Mouse (Mus musculus): ENCODE measurements around the gene Opcml. TPM values are rescaled to one million over a fixed set of nuclear protein-coding genes. Genes with fewer than 3 reads are reported as not detected.

The Opcml gene
- polyA plus RNA-seq, 1 experiment: not detected

GRCm38 (mm10) chr9:28261078-28261753, 470.6 kb downstream of the Opcml start:
- no peak overlapping the region for H3K9ac ChIP-seq (ENCODE audit: low read depth, poor library complexity, severe bottlenecking)
- no peak overlapping the region for H3K27ac ChIP-seq (ENCODE audit: insufficient read depth, low read length)
- H3K4me3 ChIP-seq (ENCODE audit: low read depth, low read length): no peak overlapping the region
- H3K4me1 ChIP-seq (ENCODE audit: control insufficient read depth, insufficient read depth, low read length): no peaks in the 10 kb centered on the region
- TF ChIP-seq CTCF (IDR thresholded peaks at IDR 0.05; ENCODE audit: low read depth, low read length) (peak; percentile 38), POLR2A (IDR thresholded peaks at IDR 0.05; ENCODE audit: insufficient read depth, low read length) (no peak), EP300 (IDR thresholded peaks at IDR 0.05; ENCODE audit: insufficient read depth, low read depth, low read length) (no peak)
- no peaks in the 10 kb centered on the region for H3K36me3 ChIP-seq (ENCODE audit: control insufficient read depth, insufficient read depth, low read length, poor library complexity, severe bottlenecking)
- H3K9me3 ChIP-seq (replicated peaks; ENCODE audit: control insufficient read depth, insufficient read depth, low read length, poor library complexity, severe bottlenecking): no peaks in the 10 kb centered on the region
- no peaks in the 10 kb centered on the region for H3K27me3 ChIP-seq (ENCODE audit: control insufficient read depth, insufficient read depth, low read length, poor library complexity, severe bottlenecking)

- no peak for TF ChIP-seq POLR2A (IDR thresholded peaks at IDR 0.05; ENCODE audit: insufficient read depth, low read length)
- TF ChIP-seq CTCF (IDR thresholded peaks at IDR 0.05; ENCODE audit: low read depth, low read length): no peak
- Histone ChIP-seq H3K27me3 (ENCODE audit: control insufficient read depth, insufficient read depth, low read length, poor library complexity, severe bottlenecking) (no peaks in the 10 kb centered on the region), H3K9ac (ENCODE audit: low read depth, poor library complexity, severe bottlenecking) (no peak overlapping the region), H3K36me3 (ENCODE audit: control insufficient read depth, insufficient read depth, low read length, poor library complexity, severe bottlenecking) (no peaks in the 10 kb centered on the region), H3K9me3 (replicated peaks; ENCODE audit: control insufficient read depth, insufficient read depth, low read length, poor library complexity, severe bottlenecking) (no peaks in the 10 kb centered on the region), H3K4me1 (ENCODE audit: control insufficient read depth, insufficient read depth, low read length) (no peaks in the 10 kb centered on the region), H3K4me3 (ENCODE audit: low read depth, low read length) (no peak overlapping the region), H3K27ac (ENCODE audit: insufficient read depth, low read length) (no peak overlapping the region)
Observed at GRCm38 (mm10) chr9:28262021-28262420, 471.4 kb downstream of the Opcml start.

GRCm38 (mm10) chr9:28262896-28263295, 472.3 kb downstream of the Opcml start:
- no peak overlapping the region for H3K4me3 ChIP-seq (ENCODE audit: low read depth, low read length)
- no peaks in the 10 kb centered on the region for H3K27me3 ChIP-seq (ENCODE audit: control insufficient read depth, insufficient read depth, low read length, poor library complexity, severe bottlenecking)
- TF ChIP-seq EP300 (IDR thresholded peaks at IDR 0.05; ENCODE audit: insufficient read depth, low read depth, low read length) (no peak), CTCF (IDR thresholded peaks at IDR 0.05; ENCODE audit: low read depth, low read length) (no peak), POLR2A (IDR thresholded peaks at IDR 0.05; ENCODE audit: insufficient read depth, low read length) (no peak)
- no peaks in the 10 kb centered on the region for H3K9me3 ChIP-seq (replicated peaks; ENCODE audit: control insufficient read depth, insufficient read depth, low read length, poor library complexity, severe bottlenecking)
- H3K9ac ChIP-seq (ENCODE audit: low read depth, poor library complexity, severe bottlenecking): no peak overlapping the region
- no peaks in the 10 kb centered on the region for H3K36me3 ChIP-seq (ENCODE audit: control insufficient read depth, insufficient read depth, low read length, poor library complexity, severe bottlenecking)
- H3K4me1 ChIP-seq (ENCODE audit: control insufficient read depth, insufficient read depth, low read length): no peaks in the 10 kb centered on the region
- no peak overlapping the region for H3K27ac ChIP-seq (ENCODE audit: insufficient read depth, low read length)

- TF ChIP-seq CTCF (IDR thresholded peaks at IDR 0.05; ENCODE audit: low read depth, low read length): no peak
- no peak for TF ChIP-seq POLR2A (IDR thresholded peaks at IDR 0.05; ENCODE audit: insufficient read depth, low read length)
- no peak for TF ChIP-seq EP300 (IDR thresholded peaks at IDR 0.05; ENCODE audit: insufficient read depth, low read depth, low read length)
- H3K9me3 ChIP-seq (replicated peaks; ENCODE audit: control insufficient read depth, insufficient read depth, low read length, poor library complexity, severe bottlenecking): no peaks in the 10 kb centered on the region
- no peaks in the 10 kb centered on the region for H3K4me1 ChIP-seq (ENCODE audit: control insufficient read depth, insufficient read depth, low read length)
- H3K27ac ChIP-seq (ENCODE audit: insufficient read depth, low read length): no peak overlapping the region
- no peak overlapping the region for H3K9ac ChIP-seq (ENCODE audit: low read depth, poor library complexity, severe bottlenecking)
- H3K27me3 ChIP-seq (ENCODE audit: control insufficient read depth, insufficient read depth, low read length, poor library complexity, severe bottlenecking): no peaks in the 10 kb centered on the region
- no peaks in the 10 kb centered on the region for H3K36me3 ChIP-seq (ENCODE audit: control insufficient read depth, insufficient read depth, low read length, poor library complexity, severe bottlenecking)
- no peak overlapping the region for H3K4me3 ChIP-seq (ENCODE audit: low read depth, low read length)
Observed at GRCm38 (mm10) chr9:28264761-28265160, 474.2 kb downstream of the Opcml start.

- H3K4me1 ChIP-seq (ENCODE audit: control insufficient read depth, insufficient read depth, low read length): no peaks in the 10 kb centered on the region
- no peaks in the 10 kb centered on the region for H3K9me3 ChIP-seq (replicated peaks; ENCODE audit: control insufficient read depth, insufficient read depth, low read length, poor library complexity, severe bottlenecking)
- H3K9ac ChIP-seq (ENCODE audit: low read depth, poor library complexity, severe bottlenecking): no peak overlapping the region
- TF ChIP-seq CTCF (IDR thresholded peaks at IDR 0.05; ENCODE audit: low read depth, low read length) (no peak), EP300 (IDR thresholded peaks at IDR 0.05; ENCODE audit: insufficient read depth, low read depth, low read length) (no peak), POLR2A (IDR thresholded peaks at IDR 0.05; ENCODE audit: insufficient read depth, low read length) (no peak)
- H3K36me3 ChIP-seq (ENCODE audit: control insufficient read depth, insufficient read depth, low read length, poor library complexity, severe bottlenecking): no peaks in the 10 kb centered on the region
- no peaks in the 10 kb centered on the region for H3K27me3 ChIP-seq (ENCODE audit: control insufficient read depth, insufficient read depth, low read length, poor library complexity, severe bottlenecking)
- H3K4me3 ChIP-seq (ENCODE audit: low read depth, low read length): no peak overlapping the region
- no peak overlapping the region for H3K27ac ChIP-seq (ENCODE audit: insufficient read depth, low read length)
Observed at GRCm38 (mm10) chr9:28273816-28274215, 483.2 kb downstream of the Opcml start.

GRCm38 (mm10) chr9:28278555-28278954, 488.0 kb downstream of the Opcml start:
- Histone ChIP-seq H3K9me3 (replicated peaks; ENCODE audit: control insufficient read depth, insufficient read depth, low read length, poor library complexity, severe bottlenecking) (no peaks in the 10 kb centered on the region), H3K9ac (ENCODE audit: low read depth, poor library complexity, severe bottlenecking) (no peak overlapping the region), H3K4me3 (ENCODE audit: low read depth, low read length) (no peak overlapping the region), H3K27ac (ENCODE audit: insufficient read depth, low read length) (no peak overlapping the region), H3K36me3 (ENCODE audit: control insufficient read depth, insufficient read depth, low read length, poor library complexity, severe bottlenecking) (no peaks in the 10 kb centered on the region), H3K4me1 (ENCODE audit: control insufficient read depth, insufficient read depth, low read length) (no peaks in the 10 kb centered on the region), H3K27me3 (ENCODE audit: control insufficient read depth, insufficient read depth, low read length, poor library complexity, severe bottlenecking) (no peaks in the 10 kb centered on the region)
- TF ChIP-seq POLR2A (IDR thresholded peaks at IDR 0.05; ENCODE audit: insufficient read depth, low read length) (no peak), EP300 (IDR thresholded peaks at IDR 0.05; ENCODE audit: insufficient read depth, low read depth, low read length) (no peak), CTCF (IDR thresholded peaks at IDR 0.05; ENCODE audit: low read depth, low read length) (no peak)

Data from ES-Bruce4 (cell line).